14 mouse cellular contexts compared by ENCODE assay signal in the genomic region with DNA sequence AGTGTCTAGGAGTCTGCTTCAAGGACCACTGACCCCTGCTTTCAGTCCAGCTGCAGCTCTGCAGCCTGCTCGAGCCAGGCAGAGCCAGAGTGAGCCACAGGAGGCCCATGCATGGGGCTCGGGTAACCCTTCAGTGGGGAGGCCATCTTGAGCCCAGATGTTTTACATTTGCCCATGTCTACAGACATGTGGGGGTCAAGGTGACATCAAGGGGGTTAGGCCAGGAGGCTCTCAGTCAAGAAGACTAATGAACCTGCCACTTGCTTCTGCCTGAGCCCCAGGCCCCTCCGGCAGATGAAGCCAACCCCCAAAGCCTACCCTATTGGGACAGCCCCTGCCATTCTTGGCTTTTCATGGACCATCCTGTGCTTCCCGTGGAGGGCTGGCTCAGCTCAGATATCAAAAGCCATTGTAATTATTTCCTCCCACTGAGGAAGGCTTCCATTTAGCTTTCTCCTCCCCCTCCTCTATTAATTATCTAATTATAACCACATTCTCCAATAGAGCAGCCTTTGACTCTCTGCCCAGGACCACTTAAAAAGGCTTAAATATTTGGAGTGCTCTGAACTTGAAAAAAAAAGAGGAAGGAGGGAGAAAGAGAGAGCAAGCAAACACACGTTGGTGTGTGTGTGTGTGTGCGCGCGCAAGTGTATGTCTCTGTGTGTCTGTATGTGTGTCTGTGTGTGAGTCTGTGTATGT. TPM values are rescaled to one million over a fixed set of nuclear protein-coding genes. Genes with fewer than 3 reads are reported as not detected.
DNase-seq lines count a peak whose midpoint lies in the region; ATAC-seq and TF ChIP-seq lines count a peak whose summit lies in the region.
"Had no signal": no experiment of that assay in that cellular context is flagged by ENCODE, and none has a peak within 500 bp of the region (broad histone marks: within the 10 kb centered on the region; RNA-seq: fewer than 3 reads in every experiment).

No protein-coding gene starts in this region.

- 35% methylated on average over 8 of the region's 8 CpGs for WGBS in embryonic facial prominence, embryonic 14.5 days
- WGBS in lung, embryonic 15.5 days, result 29% methylated on average over 8 of the region's 8 CpGs

- ATAC-seq in embryonic facial prominence, embryonic 14.5 days (ENCODE audit: low read depth), result peak; percentile 15; the same call in 1 of the 2 replicates
- ATAC-seq in lung, embryonic 15.5 days (ENCODE audit: borderline replicate concordance, extremely low read depth, low FRiP score, low TSS enrichment), result peak; percentile 40; the same call in 1 of the 2 replicates
- ATAC-seq in erythroblast, adult 5-6 weeks (replicated peaks; ENCODE audit: low FRiP score, poor library complexity, severe bottlenecking), result no peak

- no peak overlapping the region for H3K9ac ChIP-seq in embryonic facial prominence, embryonic 14.5 days (ENCODE audit: low read depth, low read length)
- no peak overlapping the region for H3K9ac ChIP-seq in lung, embryonic 15.5 days

- TF ChIP-seq CTCF in gastrocnemius, adult 2 months (IDR thresholded peaks at IDR 0.05), result no peak

- H3K4me3 ChIP-seq in embryonic facial prominence, embryonic 14.5 days (ENCODE audit: low read depth, low read length), result no peak overlapping the region
- H3K4me3 ChIP-seq in lung, embryonic 15.5 days, result no peak overlapping the region
- no peak overlapping the region for H3K4me3 ChIP-seq in gastrocnemius, adult 2 months

- DNase-seq in heart, adult 11 months, result peak; percentile 57
- DNase-seq in heart, adult 8-10 months (ENCODE audit: low spot score), result no peak
- peak; percentile 44 for DNase-seq in 3T3-L1 (ENCODE audit: low read depth, low spot score)
- peak; percentile 59 for DNase-seq in embryonic facial prominence, embryonic 14.5 days (ENCODE audit: low spot score)
- DNase-seq in layer of hippocampus, adult 11-12 months (ENCODE audit: low spot score), result no peak
- no peak for DNase-seq in gastrocnemius, adult 2 months
- DNase-seq: cerebellum, adult 9-11 months; heart, postnatal 4 days; thymus, adult 2 months had no signal

- H3K9me3 ChIP-seq in embryonic facial prominence, embryonic 14.5 days (ENCODE audit: control insufficient read depth, low read length), result no peaks in the 10 kb centered on the region
- H3K9me3 ChIP-seq in lung, embryonic 15.5 days, result no peaks in the 10 kb centered on the region

- H3K27ac ChIP-seq in embryonic facial prominence, embryonic 14.5 days (replicated peaks; ENCODE audit: low read depth, low read length), result peak overlapping the region; percentile 42; the same call in 1 of the 2 replicates
- peak overlapping the region; percentile 63 for H3K27ac ChIP-seq in lung, embryonic 15.5 days
- no peak overlapping the region for H3K27ac ChIP-seq in gastrocnemius, adult 2 months

- H3K4me2 ChIP-seq in embryonic facial prominence, embryonic 14.5 days (ENCODE audit: low read depth, low read length), result no peak overlapping the region
- H3K4me2 ChIP-seq in lung, embryonic 15.5 days, result no peak overlapping the region
- H3K4me2 ChIP-seq: midbrain, embryonic 11.5 days had no signal

- H3K4me1 ChIP-seq in embryonic facial prominence, embryonic 14.5 days (ENCODE audit: control insufficient read depth, insufficient read depth, low read length), result peaks cover 14% of the 10 kb centered on the region; the same call in 1 of the 2 replicates
- H3K4me1 ChIP-seq in lung, embryonic 15.5 days, result peaks cover 21% of the 10 kb centered on the region

- H3K27me3 ChIP-seq in embryonic facial prominence, embryonic 14.5 days (replicated peaks; ENCODE audit: control insufficient read depth, insufficient read depth, low read length), result no peaks in the 10 kb centered on the region
- no peaks in the 10 kb centered on the region for H3K27me3 ChIP-seq in lung, embryonic 15.5 days

- intact Hi-C loops in gastrocnemius, adult 2 months (cut with DNase I), result no loop called here

- H3K36me3 ChIP-seq in embryonic facial prominence, embryonic 14.5 days (ENCODE audit: control insufficient read depth, insufficient read depth, low read length), result peaks cover 16% of the 10 kb centered on the region
- no peaks in the 10 kb centered on the region for H3K36me3 ChIP-seq in lung, embryonic 15.5 days

RNA-seq across cellular contexts. Expression of a gene that starts 43.6 kb away (rescaled TPM):
- 1 to 10 TPM in 3 of 4 experiments, under 1 TPM in 1; 1.00 to 1.8 (median 1.2) TPM for total RNA-seq in heart, adult 8-10 months (2022)
- 46.4 and 50.9 TPM in 2 replicates for polyA plus RNA-seq in embryonic facial prominence, embryonic 14.5 days (2014; fragmentation: Nextera tagmentation; extraction: Ambion mirVana)
- polyA plus RNA-seq in lung, embryonic 15.5 days (2015; fragmentation: Nextera tagmentation; extraction: Ambion mirVana), result 9.4 and 10.4 TPM in 2 replicates
- not detected in 2 replicates for total RNA-seq in erythroblast, adult 5-6 weeks (2015; ENCODE audit: low replicate concordance)
- not detected in 2 replicates for total RNA-seq in erythroblast, adult 5-6 weeks (2017; ENCODE audit: low replicate concordance)
- total RNA-seq in gastrocnemius, adult 2 months (2021), result 1 to 10 TPM in 1 of 2 experiments, under 1 TPM in 1; 0.97 to 3.0 TPM
- total RNA-seq: liver, adult 2 months; neutrophil, adult 5-6 weeks had no signal

Comparison
In these comparisons a context has a peak if more than half of its experiments do, and no peak if none do; other contexts are left out.
1. DNase-seq: peak in heart, adult 11 months (single experiment), 3T3-L1 (single experiment) and embryonic facial prominence, embryonic 14.5 days (single experiment); none in heart, adult 8-10 months (single experiment), layer of hippocampus, adult 11-12 months (single experiment) and gastrocnemius, adult 2 months (single experiment).